Mouse (Mus musculus): ENCODE results near the gene Ugt2b36. TPM values are rescaled to one million over a fixed set of nuclear protein-coding genes. Genes with fewer than 3 reads are reported as not detected.
"Not testable (repeated sequence)": the region's sequence is repeated elsewhere in the genome, so short reads cannot be mapped to it uniquely, and the experiment has no call there.

The Ugt2b36 gene
- polyA plus RNA-seq (2015; fragmentation: Nextera tagmentation; extraction: Ambion mirVana), result 0.39 and 0.46 TPM in 2 replicates

GRCm38 (mm10) chr5:87092346-87093027, at the start of gene Ugt2b36:
Gene Ugt2b36 (minus strand): TSS chr5:87092555.
- no peak for ATAC-seq (replicated peaks; ENCODE audit: low FRiP score)
- H3K4me1 ChIP-seq, result no peaks in the 10 kb centered on the region
- H3K36me3 ChIP-seq, result no peaks in the 10 kb centered on the region
- 77% methylated on average over 1 of the region's 1 CpGs for WGBS
- no peak within 1 kb of the TSS for H3K4me2 ChIP-seq
- H3K27ac ChIP-seq, result no peak within 1 kb of the TSS
- no peak within 1 kb of the TSS for H3K4me3 ChIP-seq (replicated peaks)
- H3K27me3 ChIP-seq, result no peaks in the 10 kb centered on the region
- H3K9ac ChIP-seq, result no peak within 1 kb of the TSS
- no peaks in the 10 kb centered on the region for H3K9me3 ChIP-seq (replicated peaks)

- H3K27ac ChIP-seq; H3K36me3 ChIP-seq; H3K4me2 ChIP-seq; H3K27me3 ChIP-seq; H3K9me3 ChIP-seq (replicated peaks); H3K4me3 ChIP-seq (replicated peaks); H3K9ac ChIP-seq; H3K4me1 ChIP-seq; ATAC-seq (replicated peaks; ENCODE audit: low FRiP score): not testable (repeated sequence)
- 83% methylated on average over 2 of the region's 2 CpGs for WGBS
Observed at GRCm38 (mm10) chr5:87140196-87140595, 47.8 kb upstream of the Ugt2b36 start, which contains the start of gene Ugt2b5. Gene Ugt2b5 (minus strand): TSS chr5:87140318.

- H3K36me3 ChIP-seq; H3K27me3 ChIP-seq; H3K9me3 ChIP-seq (replicated peaks); H3K27ac ChIP-seq; H3K9ac ChIP-seq; H3K4me1 ChIP-seq; H3K4me3 ChIP-seq (replicated peaks); ATAC-seq (replicated peaks; ENCODE audit: low FRiP score); H3K4me2 ChIP-seq: not testable (repeated sequence)
- WGBS, result 85% methylated on average over 1 of the region's 1 CpGs
Observed at GRCm38 (mm10) chr5:87103697-87104096, 11.3 kb upstream of the Ugt2b36 start.

- no peaks in the 10 kb centered on the region for H3K4me1 ChIP-seq
- H3K4me3 ChIP-seq (replicated peaks), result no peak overlapping the region
- no peak overlapping the region for H3K27ac ChIP-seq
- H3K9me3 ChIP-seq (replicated peaks), result no peaks in the 10 kb centered on the region
- no peak overlapping the region for H3K4me2 ChIP-seq
- no peaks in the 10 kb centered on the region for H3K27me3 ChIP-seq
- no peaks in the 10 kb centered on the region for H3K36me3 ChIP-seq
- ATAC-seq (replicated peaks; ENCODE audit: low FRiP score), result no peak
- no peak overlapping the region for H3K9ac ChIP-seq
Observed at GRCm38 (mm10) chr5:87091111-87091510, 1.2 kb downstream of the Ugt2b36 start.

DNA sequence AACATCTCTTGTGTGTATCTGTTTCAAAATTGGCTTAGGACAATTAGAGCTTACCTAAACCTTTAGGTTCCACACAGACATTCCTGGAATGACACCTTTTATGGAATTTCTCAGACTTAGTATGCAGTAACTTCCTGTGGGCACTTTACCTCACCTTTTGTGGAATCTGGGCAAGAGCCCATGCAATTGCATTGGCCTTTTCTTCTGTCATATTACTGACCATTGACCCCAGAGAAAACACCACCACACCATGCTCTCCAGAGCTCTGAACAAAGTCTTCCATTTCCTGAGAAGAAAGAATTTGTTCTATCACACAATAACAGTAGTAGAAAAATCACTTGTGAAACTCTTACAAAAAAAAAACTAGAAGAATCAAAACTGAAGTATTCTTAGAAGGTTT, 3.1 kb downstream of the Ugt2b36 start:
- Histone ChIP-seq H3K4me1 (no peaks in the 10 kb centered on the region), H3K9me3 (replicated peaks) (no peaks in the 10 kb centered on the region), H3K9ac (no peak overlapping the region), H3K4me3 (replicated peaks) (no peak overlapping the region), H3K4me2 (no peak overlapping the region), H3K27ac (no peak overlapping the region), H3K27me3 (no peaks in the 10 kb centered on the region), H3K36me3 (no peaks in the 10 kb centered on the region)
- no peak for ATAC-seq (replicated peaks; ENCODE audit: low FRiP score)

DNA sequence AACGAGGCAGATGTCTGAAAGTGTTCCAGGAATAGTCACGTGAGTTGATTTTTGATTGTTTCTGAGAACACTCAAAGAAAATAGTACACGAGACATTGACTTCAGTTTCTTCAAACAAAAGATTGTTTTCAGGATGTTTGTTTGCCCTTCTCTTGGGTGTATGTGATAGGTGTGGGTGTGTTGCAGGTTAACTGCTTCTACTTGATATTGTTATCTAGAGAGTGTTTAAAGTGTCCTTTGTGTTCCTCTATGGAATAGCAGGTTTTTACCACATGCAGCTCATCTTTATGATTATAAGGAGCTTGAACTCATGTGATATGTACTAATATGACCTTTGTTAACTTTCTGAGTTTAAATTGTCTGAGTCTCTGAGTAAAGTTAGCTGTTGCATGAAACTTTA, 6.1 kb downstream of the Ugt2b36 start:
- Histone ChIP-seq H3K4me2 (no peak overlapping the region), H3K4me1 (no peaks in the 10 kb centered on the region), H3K27ac (no peak overlapping the region), H3K9ac (no peak overlapping the region), H3K36me3 (no peaks in the 10 kb centered on the region), H3K4me3 (replicated peaks) (no peak overlapping the region), H3K9me3 (replicated peaks) (no peaks in the 10 kb centered on the region), H3K27me3 (no peaks in the 10 kb centered on the region)
- 79% methylated on average over 3 of the region's 3 CpGs for WGBS
- no peak for ATAC-seq (replicated peaks; ENCODE audit: low FRiP score)

- Histone ChIP-seq H3K4me3 (replicated peaks) (no peak overlapping the region), H3K9me3 (replicated peaks) (no peaks in the 10 kb centered on the region), H3K4me2 (no peak overlapping the region), H3K36me3 (no peaks in the 10 kb centered on the region), H3K27ac (no peak overlapping the region), H3K4me1 (no peaks in the 10 kb centered on the region), H3K27me3 (no peaks in the 10 kb centered on the region), H3K9ac (no peak overlapping the region)
- no peak for ATAC-seq (replicated peaks; ENCODE audit: low FRiP score)
- 80% methylated on average over 1 of the region's 1 CpGs for WGBS
Observed at GRCm38 (mm10) chr5:87030624-87031023, 61.7 kb downstream of the Ugt2b36 start.

- no peaks in the 10 kb centered on the region for H3K27me3 ChIP-seq
- H3K4me1 ChIP-seq, result no peaks in the 10 kb centered on the region
- H3K4me2 ChIP-seq, result no peak overlapping the region
- no peaks in the 10 kb centered on the region for H3K36me3 ChIP-seq
- no peaks in the 10 kb centered on the region for H3K9me3 ChIP-seq (replicated peaks)
- H3K9ac ChIP-seq, result no peak overlapping the region
- H3K27ac ChIP-seq, result no peak overlapping the region
- no peak for ATAC-seq (replicated peaks; ENCODE audit: low FRiP score)
- WGBS, result 75% methylated on average over 3 of the region's 3 CpGs
- no peak overlapping the region for H3K4me3 ChIP-seq (replicated peaks)
Observed at GRCm38 (mm10) chr5:87027359-87027758, 65.0 kb downstream of the Ugt2b36 start.

Other genes with a start within 250 kb of the Ugt2b36 start
- 8.5 and 10.1 TPM in 2 replicates for gene Ugt2b34, start 185.6 kb downstream of the Ugt2b36 start, polyA plus RNA-seq (2015; fragmentation: Nextera tagmentation; extraction: Ambion mirVana)
- not detected in 2 replicates for gene Ugt2b1, start 166.0 kb downstream of the Ugt2b36 start, polyA plus RNA-seq (2015; fragmentation: Nextera tagmentation; extraction: Ambion mirVana)
- gene Ugt2b35, start 91.7 kb downstream of the Ugt2b36 start, polyA plus RNA-seq (2015; fragmentation: Nextera tagmentation; extraction: Ambion mirVana), result 0.04 TPM in 1 of 2 replicates, not detected in the other
- 12.8 and 13.5 TPM in 2 replicates for gene Ugt2b5, start 47.8 kb upstream of the Ugt2b36 start, polyA plus RNA-seq (2015; fragmentation: Nextera tagmentation; extraction: Ambion mirVana)
- gene Ugt2b37, start 162.2 kb upstream of the Ugt2b36 start, polyA plus RNA-seq (2015; fragmentation: Nextera tagmentation; extraction: Ambion mirVana), result 26.8 and 28.9 TPM in 2 replicates
- gene Ugt2a3, start 244.6 kb upstream of the Ugt2b36 start, polyA plus RNA-seq (2015; fragmentation: Nextera tagmentation; extraction: Ambion mirVana), result 0.08 TPM in 1 of 2 replicates, not detected in the other